Mouse (Mus musculus) sigmoid colon, adult 10 weeks (tissue): ENCODE data around the gene Olfr74. TPM values are rescaled to one million over a fixed set of nuclear protein-coding genes. Genes with fewer than 3 reads are reported as not detected.

Experiments
- polyA plus RNA-seq: library from polyadenylated mRNA; stranded (reverse); fragments of 350-450 nt; fragmentation: Illumina TruSeq; extraction: RNeasy Lipid Tissue Mini Kit (QIAGEN cat#74804); gene quantifications from one replicate; pipeline ENCODE4 v1.2.3, GENCODE M21; 2014; ENCODE audit warnings: low read depth, low replicate concordance

The Olfr74 gene
- polyA plus RNA-seq: not detected

DNA sequence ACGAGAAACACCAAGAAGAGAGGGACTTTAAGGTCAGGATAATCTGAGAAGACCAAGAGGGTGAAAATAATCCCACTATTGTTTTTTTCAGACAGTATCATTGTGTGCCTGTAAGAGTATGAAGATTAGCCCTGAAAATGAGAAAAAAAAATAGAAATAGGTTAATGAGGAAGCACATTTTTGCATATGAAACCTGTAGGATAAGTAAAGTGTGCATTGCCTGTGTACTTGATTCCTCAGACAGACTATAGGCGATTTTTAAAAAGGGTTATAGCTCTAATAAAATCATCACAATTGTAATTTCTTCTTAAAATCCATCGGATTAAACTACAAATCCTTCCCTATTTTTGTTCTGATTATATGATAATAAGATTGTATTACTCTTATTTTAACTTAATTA is at the start of gene Olfr74:
TSS of gene Olfr74 (minus strand) at position 101 of the 400 bp plus-strand sequence.

DNA sequence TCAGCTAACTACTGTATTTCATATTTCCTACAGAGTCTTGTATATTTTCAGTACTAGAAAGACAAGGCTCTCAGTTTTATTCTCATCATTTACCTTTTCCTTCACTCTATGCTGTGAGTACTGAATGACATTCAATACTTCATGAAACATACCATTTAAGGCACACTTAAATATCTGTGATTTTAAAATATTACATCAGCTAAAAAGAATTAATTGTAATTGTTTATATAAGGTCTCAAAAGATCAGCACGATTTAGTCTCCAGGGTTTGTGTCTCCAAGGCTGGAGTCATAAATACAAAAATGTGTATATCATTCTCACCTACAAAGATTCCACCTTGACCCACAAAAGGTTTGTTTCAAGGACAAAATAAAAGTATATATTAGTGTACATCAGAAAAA is 48.0 kb upstream of the Olfr74 start, which contains the start of gene Olfr1161:
TSS of gene Olfr1161 (plus strand) at position 301 of the 400 bp plus-strand sequence.

GRCm38 (mm10) chr2:88007515-88008318 is 33.3 kb upstream of the Olfr74 start, which contains the start of gene Olfr1160:
Olfr1160 (minus strand) TSS chr2:88008268.

DNA sequence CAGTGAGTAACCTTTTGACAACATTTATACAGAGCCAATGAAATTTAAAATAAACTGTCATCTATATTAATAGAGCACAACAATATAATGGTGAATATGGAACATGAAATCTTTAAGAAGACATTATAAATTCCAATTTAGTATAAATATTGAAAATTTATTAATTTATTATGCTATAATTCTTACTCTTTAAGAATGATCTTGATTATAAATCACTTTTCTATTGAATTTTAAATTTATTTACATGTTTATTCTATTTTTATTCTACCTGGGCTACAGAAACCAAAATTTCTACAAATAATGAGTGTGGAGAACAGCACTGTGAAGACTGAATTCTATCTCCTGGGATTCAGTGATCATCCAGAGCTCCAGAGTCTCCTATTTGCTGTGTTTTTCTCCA is 15.3 kb upstream of the Olfr74 start, which contains the start of gene Olfr1158:
TSS of gene Olfr1158 (plus strand) at position 301 of the 400 bp plus-strand sequence.

GRCm38 (mm10) chr2:87968199-87968598 is 6.3 kb downstream of the Olfr74 start, which contains the start of gene Olfr1157:
Olfr1157 (minus strand) TSS chr2:87968299.

GRCm38 (mm10) chr2:87953000-87953399 is 21.5 kb downstream of the Olfr74 start, which contains the start of gene Olfr1156:
Olfr1156 (minus strand) TSS chr2:87953100.

DNA sequence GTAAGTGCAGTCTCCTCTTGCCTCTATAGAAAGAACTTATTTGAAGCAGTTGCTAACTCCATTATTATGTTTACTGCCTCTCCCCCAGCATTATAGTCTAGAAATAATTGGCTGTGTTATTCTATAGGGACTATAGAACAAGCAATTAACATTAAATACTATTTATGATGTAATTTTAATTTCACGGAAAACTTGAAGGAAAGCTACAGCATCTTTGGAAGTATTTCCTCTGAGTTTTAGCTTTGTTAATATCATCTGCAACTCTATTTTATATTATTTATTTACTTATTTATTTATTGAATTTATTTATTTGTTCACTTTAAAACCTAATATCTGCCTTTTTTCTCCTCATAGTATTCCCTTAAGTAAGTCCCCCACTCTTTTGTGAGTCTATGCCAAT is 29.4 kb downstream of the Olfr74 start, which contains the start of gene Olfr1155:
TSS of gene Olfr1155 (minus strand) at position 101 of the 400 bp plus-strand sequence.

Other genes with a start within 250 kb of the Olfr74 start
- gene Olfr1138, start 234.7 kb downstream of the Olfr74 start, polyA plus RNA-seq: not detected
- gene Olfr1140, start 230.9 kb downstream of the Olfr74 start, polyA plus RNA-seq: not detected
- not detected for gene Olfr1141, start 220.7 kb downstream of the Olfr74 start, polyA plus RNA-seq
- not detected for gene Olfr152, start 195.2 kb downstream of the Olfr74 start, polyA plus RNA-seq
- gene Olfr1143, start 174.1 kb downstream of the Olfr74 start, polyA plus RNA-seq: not detected
- not detected for gene Olfr1145, start 164.8 kb downstream of the Olfr74 start, polyA plus RNA-seq
- not detected for gene Olfr1148, start 144.1 kb downstream of the Olfr74 start, polyA plus RNA-seq
- gene Olfr1150-ps1, start 130.7 kb downstream of the Olfr74 start, polyA plus RNA-seq: not detected
- gene Olfr1151, start 118.8 kb downstream of the Olfr74 start, polyA plus RNA-seq: not detected
- gene Olfr1152, start 108.2 kb downstream of the Olfr74 start, polyA plus RNA-seq: not detected
- not detected for gene Olfr1153, start 79.7 kb downstream of the Olfr74 start, polyA plus RNA-seq
- gene Olfr1154, start 69.5 kb downstream of the Olfr74 start, polyA plus RNA-seq: not detected
- gene Olfr1155, start 29.5 kb downstream of the Olfr74 start, polyA plus RNA-seq: not detected
- not detected for gene Olfr1156, start 21.6 kb downstream of the Olfr74 start, polyA plus RNA-seq
- not detected for gene Olfr1157, start 6.4 kb downstream of the Olfr74 start, polyA plus RNA-seq
- not detected for gene Olfr1158, start 15.4 kb upstream of the Olfr74 start, polyA plus RNA-seq
- not detected for gene Olfr1160, start 33.6 kb upstream of the Olfr74 start, polyA plus RNA-seq
- gene Olfr1161, start 48.1 kb upstream of the Olfr74 start, polyA plus RNA-seq: not detected
- gene Olfr73, start 63.0 kb upstream of the Olfr74 start, polyA plus RNA-seq: not detected
- gene Olfr1162, start 76.5 kb upstream of the Olfr74 start, polyA plus RNA-seq: not detected
- gene Olfr1163, start 97.2 kb upstream of the Olfr74 start, polyA plus RNA-seq: not detected
- gene Olfr1164, start 119.3 kb upstream of the Olfr74 start, polyA plus RNA-seq: not detected
- not detected for gene Olfr1166, start 153.6 kb upstream of the Olfr74 start, polyA plus RNA-seq
- not detected for gene Olfr1167, start 180.5 kb upstream of the Olfr74 start, polyA plus RNA-seq
- gene Olfr1168, start 207.2 kb upstream of the Olfr74 start, polyA plus RNA-seq: not detected